Mouse (Mus musculus): Measurements from ENCODE around the gene E2f4. TPM values are rescaled to one million over a fixed set of nuclear protein-coding genes. Genes with fewer than 3 reads are reported as not detected.
A peak's percentile ranks its signal among the peaks of the same experiment; 100 is the strongest.

The E2f4 gene
- polyA plus RNA-seq, 1 experiment from 2014 or later = 46.4 TPM

DNA sequence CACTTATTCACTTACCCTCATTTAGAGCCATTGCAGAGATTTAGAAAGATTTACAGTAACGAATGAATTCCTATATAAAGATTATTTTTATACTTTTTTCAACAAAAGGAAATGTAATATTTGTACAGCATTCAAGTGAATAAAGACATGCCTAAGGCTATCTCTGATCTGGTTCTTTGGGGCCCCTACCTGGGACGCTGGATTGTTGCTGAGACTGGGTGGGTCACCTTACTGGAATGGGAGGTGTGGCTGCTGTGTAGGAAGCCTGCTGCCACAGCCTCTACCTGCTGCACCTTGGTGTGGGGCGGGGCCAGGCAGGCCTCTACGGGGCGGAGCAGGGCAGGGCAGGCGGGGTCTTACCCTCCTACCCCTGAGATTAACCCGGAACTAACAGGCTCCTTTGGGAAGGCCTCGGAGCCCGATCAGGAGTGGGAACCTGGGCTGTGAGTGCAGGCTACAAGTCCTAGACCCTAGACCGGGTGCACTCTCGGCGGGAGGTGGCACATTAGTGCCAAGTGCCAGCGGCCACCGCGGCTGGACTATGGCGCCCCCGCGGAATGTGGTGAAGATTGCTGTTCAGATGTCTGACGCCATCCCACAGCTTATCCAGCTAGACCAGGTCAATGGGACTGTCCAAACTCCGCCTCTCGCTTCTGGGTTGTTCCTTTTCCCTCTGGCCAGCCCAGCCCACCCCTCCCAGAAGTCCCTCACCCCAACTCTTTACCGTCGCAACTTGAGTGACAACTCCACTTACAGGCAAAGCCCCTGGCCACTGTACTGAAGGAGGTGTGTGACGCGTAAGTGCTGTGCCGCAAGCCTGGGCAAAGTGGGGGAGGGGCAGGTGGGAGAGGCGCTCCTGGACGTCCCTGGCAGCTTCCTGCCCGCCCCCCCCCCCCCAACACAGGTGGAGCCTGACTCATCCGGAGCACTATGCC, 8.0 kb downstream of the E2f4 start, which contains the start of gene Elmo3:
Elmo3 (plus strand) TSS at position 391 of the 935 bp plus-strand sequence.
- 0 out of 2 replicates have a peak within 1 kb of the TSS, but pooled peaks have one; percentile 31 for H3K27ac ChIP-seq (ENCODE audit: low read depth, low read length)
- peaks cover 12% of the 10 kb centered on the region; the same call in 1 of the 2 replicates for H3K4me1 ChIP-seq (ENCODE audit: control insufficient read depth, insufficient read depth, low read length)
- ATAC-seq (ENCODE audit: low read depth) = peak; percentile 46
- H3K27me3 ChIP-seq (ENCODE audit: control insufficient read depth, insufficient read depth, low read length) = no peaks in the 10 kb centered on the region
- 0 out of 2 replicates have a peak within 1 kb of the TSS, but pooled peaks have one; percentile 12 for H3K9ac ChIP-seq (replicated peaks; ENCODE audit: low read depth, low read length)
- no peaks in the 10 kb centered on the region for H3K9me3 ChIP-seq (ENCODE audit: control insufficient read depth, low read length)
- peak within 1 kb of the TSS; percentile 9 for H3K4me2 ChIP-seq (ENCODE audit: low read depth, low read length)
- no peak within 1 kb of the TSS for H3K4me3 ChIP-seq (ENCODE audit: low read depth, low read length)
- H3K36me3 ChIP-seq (ENCODE audit: control insufficient read depth, insufficient read depth, low read length) = peaks cover 33% of the 10 kb centered on the region
- WGBS = 10% methylated on average over 28 of the region's 30 CpGs

DNA sequence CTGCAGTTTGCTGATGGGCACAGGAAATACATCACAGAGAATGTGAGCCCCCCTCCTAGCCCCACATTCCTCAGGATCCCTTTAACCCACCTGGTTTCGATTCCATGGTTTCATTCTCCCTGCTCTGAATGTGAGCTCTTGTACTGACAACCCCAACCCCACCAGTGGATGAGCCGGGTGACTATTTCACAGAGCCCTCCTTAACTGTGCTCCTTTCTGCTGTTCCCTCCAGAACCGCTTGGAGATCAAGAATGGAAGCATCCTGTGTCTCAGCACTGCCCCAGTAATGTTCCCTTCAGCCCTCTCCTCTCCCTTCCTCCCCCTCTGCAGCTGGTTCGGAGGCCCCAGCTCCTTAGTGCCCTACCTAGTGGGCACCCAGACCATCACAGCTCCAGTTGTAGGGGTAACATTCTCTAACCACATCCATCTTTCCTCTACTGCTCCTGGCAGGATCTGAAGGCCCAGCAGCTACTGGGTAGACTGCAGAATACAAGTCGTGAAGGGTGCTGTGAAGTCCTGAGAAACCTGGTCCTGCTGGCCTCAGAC, 8.8 kb downstream of the E2f4 start:
- Histone ChIP-seq H3K4me3 (ENCODE audit: low read depth, low read length) (no peak overlapping the region), H3K36me3 (ENCODE audit: control insufficient read depth, insufficient read depth, low read length) (peaks cover 29% of the 10 kb centered on the region), H3K4me1 (ENCODE audit: control insufficient read depth, insufficient read depth, low read length) (peaks cover 12% of the 10 kb centered on the region; the same call in 1 of the 2 replicates), H3K27ac (ENCODE audit: low read depth, low read length) (no peak overlapping the region), H3K27me3 (ENCODE audit: control insufficient read depth, insufficient read depth, low read length) (no peaks in the 10 kb centered on the region), H3K4me2 (ENCODE audit: low read depth, low read length) (0 out of 2 replicates have a peak overlapping the region, but pooled peaks have one; percentile 9), H3K9ac (replicated peaks; ENCODE audit: low read depth, low read length) (no peak overlapping the region), H3K9me3 (ENCODE audit: control insufficient read depth, low read length) (no peaks in the 10 kb centered on the region)
- 59% methylated on average over 5 of the region's 5 CpGs for WGBS
- ATAC-seq (ENCODE audit: low read depth) = 0 out of 2 replicates have a peak, but pooled peaks have one; percentile 8

DNA sequence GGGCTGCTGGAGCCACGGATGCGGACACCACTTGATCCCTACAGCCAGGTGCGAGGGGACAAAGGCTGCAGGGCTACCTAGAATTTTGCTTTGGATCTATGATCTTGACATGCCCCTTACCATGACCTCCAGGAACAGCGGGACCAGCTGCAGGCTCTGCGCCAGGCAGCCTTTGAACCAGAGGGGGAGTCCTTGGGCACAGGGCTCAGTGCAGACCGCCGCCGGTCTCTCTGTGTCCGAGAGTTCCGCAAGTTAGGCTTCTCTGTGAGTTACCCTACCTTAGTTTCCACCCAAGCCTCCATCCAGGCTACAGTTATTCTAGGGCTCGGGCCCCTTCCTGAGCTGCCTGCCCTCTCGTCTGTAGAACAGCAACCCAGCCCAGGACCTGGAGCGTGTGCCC, 10.2 kb downstream of the E2f4 start:
- Histone ChIP-seq H3K9ac (replicated peaks; ENCODE audit: low read depth, low read length) (no peak overlapping the region), H3K4me3 (ENCODE audit: low read depth, low read length) (no peak overlapping the region), H3K4me2 (ENCODE audit: low read depth, low read length) (no peak overlapping the region), H3K27ac (ENCODE audit: low read depth, low read length) (no peak overlapping the region), H3K27me3 (ENCODE audit: control insufficient read depth, insufficient read depth, low read length) (no peaks in the 10 kb centered on the region), H3K4me1 (ENCODE audit: control insufficient read depth, insufficient read depth, low read length) (peaks cover 12% of the 10 kb centered on the region; the same call in 1 of the 2 replicates), H3K9me3 (ENCODE audit: control insufficient read depth, low read length) (no peaks in the 10 kb centered on the region), H3K36me3 (ENCODE audit: control insufficient read depth, insufficient read depth, low read length) (peaks cover 22% of the 10 kb centered on the region)
- WGBS = 97% methylated on average over 13 of the region's 13 CpGs
- no peak for ATAC-seq (ENCODE audit: low read depth)

GRCm38 (mm10) chr8:105308428-105308827, 11.0 kb downstream of the E2f4 start:
- Histone ChIP-seq H3K9me3 (ENCODE audit: control insufficient read depth, low read length) (no peaks in the 10 kb centered on the region), H3K36me3 (ENCODE audit: control insufficient read depth, insufficient read depth, low read length) (peaks cover 22% of the 10 kb centered on the region)
- 95% methylated on average over 10 of the region's 10 CpGs for WGBS

DNA sequence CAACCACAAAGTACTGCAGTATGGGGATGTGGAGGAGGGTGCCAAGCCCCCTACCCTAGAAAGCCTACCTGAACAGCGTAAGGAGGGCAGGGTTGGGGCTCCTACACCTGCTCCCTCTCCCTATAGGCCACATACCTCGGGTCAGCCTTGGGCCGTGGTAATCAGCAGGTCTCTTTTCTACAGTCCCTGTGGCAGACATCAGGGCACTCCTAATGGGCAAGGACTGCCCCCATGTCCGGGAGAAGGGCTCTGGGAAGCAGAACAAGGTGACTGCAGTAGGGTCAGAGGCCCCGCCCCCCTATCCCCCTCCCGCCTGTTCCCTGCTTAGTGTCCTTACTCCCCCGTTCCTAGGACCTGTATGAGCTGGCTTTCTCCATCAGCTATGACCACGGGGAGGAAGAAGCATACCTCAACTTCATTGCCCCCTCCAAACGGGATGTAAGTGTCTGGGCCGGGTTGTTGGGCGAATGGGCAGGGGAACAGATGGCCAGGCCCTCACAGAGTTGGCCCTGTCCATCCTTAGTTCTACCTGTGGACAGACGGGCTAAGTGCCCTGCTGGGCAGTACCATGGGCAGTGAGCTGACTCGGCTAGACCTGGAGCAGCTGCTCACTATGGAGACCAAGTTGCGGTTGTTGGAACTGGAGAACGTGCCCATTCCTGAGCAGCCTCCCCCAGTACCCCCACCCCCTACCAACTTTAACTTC, 11.8 kb downstream of the E2f4 start:
- Histone ChIP-seq H3K4me3 (ENCODE audit: low read depth, low read length) (no peak overlapping the region), H3K9me3 (ENCODE audit: control insufficient read depth, low read length) (no peaks in the 10 kb centered on the region), H3K27ac (ENCODE audit: low read depth, low read length) (no peak overlapping the region), H3K36me3 (ENCODE audit: control insufficient read depth, insufficient read depth, low read length) (peaks cover 24% of the 10 kb centered on the region), H3K9ac (replicated peaks; ENCODE audit: low read depth, low read length) (no peak overlapping the region), H3K4me1 (ENCODE audit: control insufficient read depth, insufficient read depth, low read length) (peaks cover 12% of the 10 kb centered on the region; the same call in 1 of the 2 replicates), H3K4me2 (ENCODE audit: low read depth, low read length) (no peak overlapping the region), H3K27me3 (ENCODE audit: control insufficient read depth, insufficient read depth, low read length) (no peaks in the 10 kb centered on the region)
- 81% methylated on average over 15 of the region's 15 CpGs for WGBS
- ATAC-seq (ENCODE audit: low read depth) = no peak

More at GRCm38 (mm10) chr8:105308428-105308827, 11.0 kb downstream of the E2f4 start:
- Histone ChIP-seq H3K4me3 (ENCODE audit: low read depth, low read length) (no peak overlapping the region), H3K9ac (replicated peaks; ENCODE audit: low read depth, low read length) (no peak overlapping the region), H3K27me3 (ENCODE audit: control insufficient read depth, insufficient read depth, low read length) (no peaks in the 10 kb centered on the region), H3K27ac (ENCODE audit: low read depth, low read length) (no peak overlapping the region), H3K4me2 (ENCODE audit: low read depth, low read length) (no peak overlapping the region), H3K4me1 (ENCODE audit: control insufficient read depth, insufficient read depth, low read length) (peaks cover 12% of the 10 kb centered on the region; the same call in 1 of the 2 replicates)
- no peak for ATAC-seq (ENCODE audit: low read depth)

- H3K4me3 ChIP-seq (ENCODE audit: low read depth, low read length) = no peak overlapping the region
- H3K27ac ChIP-seq (ENCODE audit: low read depth, low read length) = no peak overlapping the region
- no peak for ATAC-seq (ENCODE audit: low read depth)
- WGBS = 92% methylated on average over 8 of the region's 8 CpGs
- H3K9ac ChIP-seq (replicated peaks; ENCODE audit: low read depth, low read length) = no peak overlapping the region
- H3K4me2 ChIP-seq (ENCODE audit: low read depth, low read length) = no peak overlapping the region
- H3K36me3 ChIP-seq (ENCODE audit: control insufficient read depth, insufficient read depth, low read length) = peaks cover 30% of the 10 kb centered on the region
- no peaks in the 10 kb centered on the region for H3K9me3 ChIP-seq (ENCODE audit: control insufficient read depth, low read length)
- no peaks in the 10 kb centered on the region for H3K27me3 ChIP-seq (ENCODE audit: control insufficient read depth, insufficient read depth, low read length)
- H3K4me1 ChIP-seq (ENCODE audit: control insufficient read depth, insufficient read depth, low read length) = peaks cover 8% of the 10 kb centered on the region; the same call in 1 of the 2 replicates
Measured at GRCm38 (mm10) chr8:105310118-105310517, 12.7 kb downstream of the E2f4 start.

DNA sequence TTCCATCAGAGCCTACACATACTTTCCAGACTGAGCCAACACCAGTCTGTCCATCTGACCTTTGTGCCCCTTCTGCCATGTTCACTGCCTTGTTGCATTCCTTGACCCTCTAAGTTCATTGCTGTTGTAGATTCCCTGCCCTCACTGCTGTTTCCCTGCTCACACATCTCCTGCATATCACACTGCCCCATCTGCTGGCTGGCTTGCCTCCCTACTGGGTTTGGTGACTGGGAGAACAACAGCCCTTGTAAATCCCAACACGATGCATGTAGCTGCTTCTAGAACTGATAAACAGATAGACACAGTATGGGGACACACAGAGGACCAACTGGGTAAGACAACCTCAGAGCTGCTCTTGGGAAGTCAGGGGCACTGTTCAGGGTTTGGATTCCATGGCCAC, 14.3 kb downstream of the E2f4 start:
- H3K9ac ChIP-seq (replicated peaks; ENCODE audit: low read depth, low read length) = no peak overlapping the region
- no peaks in the 10 kb centered on the region for H3K27me3 ChIP-seq (ENCODE audit: control insufficient read depth, insufficient read depth, low read length)
- H3K4me2 ChIP-seq (ENCODE audit: low read depth, low read length) = no peak overlapping the region
- H3K27ac ChIP-seq (ENCODE audit: low read depth, low read length) = no peak overlapping the region
- no peaks in the 10 kb centered on the region for H3K4me1 ChIP-seq (ENCODE audit: control insufficient read depth, insufficient read depth, low read length)
- H3K4me3 ChIP-seq (ENCODE audit: low read depth, low read length) = no peak overlapping the region
- H3K9me3 ChIP-seq (ENCODE audit: control insufficient read depth, low read length) = no peaks in the 10 kb centered on the region
- ATAC-seq (ENCODE audit: low read depth) = no peak
- WGBS = 90% methylated on average over 1 of the region's 1 CpGs
- H3K36me3 ChIP-seq (ENCODE audit: control insufficient read depth, insufficient read depth, low read length) = peaks cover 37% of the 10 kb centered on the region

DNA sequence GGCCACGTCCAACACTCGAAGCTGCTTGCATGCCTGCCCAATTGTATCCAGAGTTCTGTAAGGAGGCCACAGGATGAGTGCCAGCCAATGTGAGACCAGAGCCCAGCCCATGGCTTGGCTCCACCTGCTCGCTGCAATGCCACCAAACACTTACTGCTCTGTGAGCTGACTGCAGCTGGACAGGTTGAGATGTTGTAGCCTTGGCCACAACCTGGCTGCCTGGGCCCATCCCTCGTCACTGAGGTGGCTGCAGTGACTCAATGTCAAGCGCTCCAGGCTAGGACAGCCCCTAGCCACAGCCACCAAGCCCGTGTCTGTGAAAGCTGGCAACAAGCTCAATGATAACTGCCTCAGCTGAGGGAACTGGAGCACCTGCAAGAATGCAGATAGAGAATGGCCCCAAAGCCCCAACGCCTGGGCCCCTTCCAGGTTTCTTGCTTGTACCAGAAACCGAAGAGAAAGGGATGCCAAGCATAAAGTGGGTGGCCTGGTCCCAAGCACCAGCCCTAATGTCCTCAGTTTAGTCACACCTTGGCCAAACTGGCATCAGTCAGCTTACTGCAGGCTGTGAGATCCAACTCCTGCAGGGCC, 15.5 kb downstream of the E2f4 start:
- Histone ChIP-seq H3K9me3 (ENCODE audit: control insufficient read depth, low read length) (no peaks in the 10 kb centered on the region), H3K4me1 (ENCODE audit: control insufficient read depth, insufficient read depth, low read length) (no peaks in the 10 kb centered on the region), H3K27ac (ENCODE audit: low read depth, low read length) (no peak overlapping the region), H3K36me3 (ENCODE audit: control insufficient read depth, insufficient read depth, low read length) (peaks cover 37% of the 10 kb centered on the region), H3K4me2 (ENCODE audit: low read depth, low read length) (no peak overlapping the region), H3K4me3 (ENCODE audit: low read depth, low read length) (no peak overlapping the region), H3K9ac (replicated peaks; ENCODE audit: low read depth, low read length) (no peak overlapping the region), H3K27me3 (ENCODE audit: control insufficient read depth, insufficient read depth, low read length) (no peaks in the 10 kb centered on the region)
- WGBS = 90% methylated on average over 8 of the region's 8 CpGs
- no peak for ATAC-seq (ENCODE audit: low read depth)
